In genomic region chr3:52540862-52541380, GRCm38 (mm10) we compare ENCODE assay signal across 23 mouse cellular contexts.
DNase-seq lines count a peak whose midpoint lies in the region; ATAC-seq and TF ChIP-seq lines count a peak whose summit lies in the region.
"Had no signal": no experiment of that assay in that cellular context is flagged by ENCODE, and none has a peak within 500 bp of the region (broad histone marks: within the 10 kb centered on the region; RNA-seq: fewer than 3 reads in every experiment).

No protein-coding gene starts in this region.

- no peaks in the 10 kb centered on the region for H3K27me3 ChIP-seq in intestine, embryonic 16.5 days (replicated peaks; ENCODE audit: control insufficient read depth, insufficient read depth, low read length)
- no peaks in the 10 kb centered on the region for H3K27me3 ChIP-seq in intestine, embryonic 15.5 days (replicated peaks)
- H3K27me3 ChIP-seq: Patski had no signal

- no peaks in the 10 kb centered on the region for H3K9me3 ChIP-seq in intestine, embryonic 16.5 days (ENCODE audit: control insufficient read depth, low read length)
- no peaks in the 10 kb centered on the region for H3K9me3 ChIP-seq in intestine, embryonic 15.5 days
- H3K9me3 ChIP-seq: embryonic facial prominence, embryonic 15.5 days; forebrain, embryonic 10.5 days had no signal

- intact Hi-C loops in gastrocnemius, adult 2 months (cut with DNase I) = loop anchor here (5.0 kb wide), 2 partner anchors 41 to 56 kb away; no protein-coding TSS in a partner anchor

- WGBS in intestine, embryonic 16.5 days = 35% methylated on average over 9 of the region's 9 CpGs
- 32% methylated on average over 9 of the region's 9 CpGs for WGBS in intestine, embryonic 15.5 days

- 0 out of 2 replicates have a peak overlapping the region, but pooled peaks have one; percentile 6 for H3K27ac ChIP-seq in intestine, embryonic 16.5 days (ENCODE audit: low read length)
- no peak overlapping the region for H3K27ac ChIP-seq in intestine, embryonic 15.5 days
- H3K27ac ChIP-seq in gastrocnemius, adult 2 months = no peak overlapping the region
- H3K27ac ChIP-seq: forebrain, embryonic 10.5 days had no signal

- H3K36me3 ChIP-seq in intestine, embryonic 16.5 days (ENCODE audit: control insufficient read depth, insufficient read depth, low read length) = no peaks in the 10 kb centered on the region
- H3K36me3 ChIP-seq in intestine, embryonic 15.5 days = no peaks in the 10 kb centered on the region
- H3K36me3 ChIP-seq: embryonic facial prominence, embryonic 15.5 days; forebrain, embryonic 10.5 days had no signal

- no peak for DNase-seq in frontal cortex, postnatal 10 days (ENCODE audit: low spot score in 2 of 2)
- peak; percentile 5 for DNase-seq in brain, embryonic 14.5 days (ENCODE audit: low read depth)
- no peak for DNase-seq in gastrocnemius, adult 2 months
- DNase-seq in embryo, embryonic 10 days (ENCODE audit: low spot score) = no peak
- DNase-seq: adrenal gland, postnatal 14 days; cerebellum, adult 18-20 months; cerebellum, adult 9-11 months; cerebellum, postnatal 36 days; gastrocnemius, postnatal 14 days; heart, postnatal 36 days; kidney, adult 18-20 months had no signal

- no peaks in the 10 kb centered on the region for H3K4me1 ChIP-seq in intestine, embryonic 16.5 days (ENCODE audit: control insufficient read depth, insufficient read depth, low read length)
- 0 out of 2 replicates have a peak, but pooled peaks cover 4% of the 10 kb centered on the region for H3K4me1 ChIP-seq in intestine, embryonic 15.5 days (replicated peaks)

- ATAC-seq in frontal cortex, adult (ENCODE audit: low TSS enrichment) = 0 out of 2 replicates have a peak, but pooled peaks have one; percentile 64
- no peak for ATAC-seq in intestine, embryonic 16.5 days
- no peak for ATAC-seq in intestine, embryonic 15.5 days
- ATAC-seq: activated CD4-positive, CD25-positive, alpha-beta regulatory T cell, adult 4 months; forebrain, embryonic 14.5 days; hindbrain, embryonic 16.5 days; inflammation-experienced regulatory T-cells, adult 6 months; Patski had no signal

- TF ChIP-seq CTCF in brain, embryonic 14.5 days (IDR thresholded peaks at IDR 0.05; ENCODE audit: borderline replicate concordance, extremely low read depth, insufficient read depth, insufficient read length) = no peak
- no peak for TF ChIP-seq CTCF in gastrocnemius, adult 2 months (IDR thresholded peaks at IDR 0.05)

- H3K9ac ChIP-seq in intestine, embryonic 16.5 days (ENCODE audit: low read depth, low read length) = no peak overlapping the region
- no peak overlapping the region for H3K9ac ChIP-seq in intestine, embryonic 15.5 days
- H3K9ac ChIP-seq: embryonic facial prominence, embryonic 15.5 days had no signal

- TF ChIP-seq POLR2A in brain, embryonic 14.5 days (IDR thresholded peaks at IDR 0.05; ENCODE audit: borderline replicate concordance, extremely low read depth, insufficient read depth, insufficient read length, poor library complexity, severe bottlenecking) = no peak

- H3K4me2 ChIP-seq in intestine, embryonic 16.5 days (ENCODE audit: low read depth, low read length) = no peak overlapping the region
- no peak overlapping the region for H3K4me2 ChIP-seq in intestine, embryonic 15.5 days (replicated peaks)
- H3K4me2 ChIP-seq: embryonic facial prominence, embryonic 15.5 days; heart, embryonic 11.5 days had no signal

- no peak overlapping the region for H3K4me3 ChIP-seq in intestine, embryonic 16.5 days (ENCODE audit: low read length)
- H3K4me3 ChIP-seq in intestine, embryonic 15.5 days (replicated peaks) = no peak overlapping the region
- H3K4me3 ChIP-seq in gastrocnemius, adult 2 months = no peak overlapping the region
- H3K4me3 ChIP-seq: embryonic facial prominence, embryonic 15.5 days; erythroblast, embryonic 14.5 days; forebrain, embryonic 10.5 days had no signal
